Mouse (Mus musculus) gastrocnemius, postnatal 10 days (tissue): ENCODE measurements around the gene Olfr1261. TPM values are rescaled to one million over a fixed set of nuclear protein-coding genes. Genes with fewer than 3 reads are reported as not detected.

Experiments
- DNase-seq: peaks from one replicate; pipeline ENCODE4 v3.0.0; 2021; ENCODE audit warnings: mixed read lengths
- long read RNA-seq, 2 experiments: library from polyadenylated mRNA; stranded (forward); transcript quantifications; one replicate each; pipeline ENCODE4 v2.0.0; 2021
- total RNA-seq, 2 experiments: library from RNA; stranded (reverse); gene quantifications; 2 replicates each; pipeline ENCODE4 v1.2.3; 2021

Olfr1261 gene
- not detected for total RNA-seq
- long read RNA-seq, experiment 1: 0 reads
- long read RNA-seq, experiment 2: 0 reads

DNA sequence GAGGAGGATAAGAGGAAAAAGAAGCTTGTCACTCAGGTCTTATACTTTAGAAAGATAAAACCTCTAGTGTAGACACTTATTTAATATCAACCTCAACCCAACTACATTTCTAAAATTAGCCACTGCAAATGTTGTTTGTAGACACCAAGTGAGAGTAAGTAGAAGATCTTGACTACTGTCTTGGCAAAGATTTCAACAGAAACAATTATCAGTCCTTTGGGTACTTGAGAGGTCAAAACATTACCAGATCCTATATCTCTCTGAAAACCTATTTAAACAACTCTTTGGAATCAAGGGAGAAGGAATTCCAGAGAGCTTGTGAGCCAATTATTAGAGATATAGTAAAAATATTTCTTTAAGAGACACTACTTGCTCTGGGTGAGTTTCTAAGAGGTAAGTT is at the start of gene Olfr1261:
Gene Olfr1261, plus strand, starts transcription at position 301 of the 400 bp plus-strand sequence.
- DNase-seq: no peak

DNA sequence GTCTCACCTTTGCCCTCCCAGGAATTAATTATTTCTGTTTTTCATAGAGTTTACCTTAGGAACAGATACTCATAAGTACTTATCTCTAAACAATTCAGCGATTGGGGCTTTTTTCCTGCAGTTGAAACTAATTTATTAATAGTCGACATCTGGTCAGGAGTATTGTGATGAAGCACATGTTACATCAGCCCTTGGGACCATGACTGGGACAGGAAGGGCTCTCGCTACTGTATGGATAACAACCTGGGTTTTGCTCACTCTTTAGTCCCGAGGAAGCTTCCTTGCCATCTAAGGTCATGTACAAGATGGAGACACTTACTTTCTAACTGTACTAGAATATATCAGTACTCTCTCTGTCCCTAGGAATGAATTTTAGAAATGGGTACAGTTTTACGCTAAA is 42.5 kb upstream of the Olfr1261 start, which contains the start of gene Olfr1259:
Gene Olfr1259, minus strand, starts transcription at position 101 of the 400 bp plus-strand sequence.
- DNase-seq: no peak

DNA sequence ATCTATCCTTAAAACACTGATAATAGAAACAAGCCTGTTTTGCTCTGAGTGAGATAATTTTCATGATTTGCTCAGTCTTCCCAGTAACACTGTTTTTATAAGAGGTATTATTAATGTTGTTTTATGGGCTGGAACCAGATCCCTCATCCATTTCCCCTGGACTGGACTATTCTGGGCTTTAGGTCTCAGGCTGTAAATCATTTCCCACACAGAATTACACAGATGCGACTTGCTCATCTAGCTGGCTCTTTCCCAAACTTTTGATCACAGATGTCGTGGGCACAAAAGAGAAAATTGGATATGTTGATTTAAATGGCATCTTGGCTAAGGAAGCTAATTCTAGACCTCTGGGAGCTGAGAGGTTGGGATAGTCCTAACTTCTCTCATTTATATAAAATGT is 16.8 kb upstream of the Olfr1261 start, which contains the start of gene Olfr1260:
Gene Olfr1260, plus strand, starts transcription at position 157 of the 400 bp plus-strand sequence.
- DNase-seq: no peak

DNA sequence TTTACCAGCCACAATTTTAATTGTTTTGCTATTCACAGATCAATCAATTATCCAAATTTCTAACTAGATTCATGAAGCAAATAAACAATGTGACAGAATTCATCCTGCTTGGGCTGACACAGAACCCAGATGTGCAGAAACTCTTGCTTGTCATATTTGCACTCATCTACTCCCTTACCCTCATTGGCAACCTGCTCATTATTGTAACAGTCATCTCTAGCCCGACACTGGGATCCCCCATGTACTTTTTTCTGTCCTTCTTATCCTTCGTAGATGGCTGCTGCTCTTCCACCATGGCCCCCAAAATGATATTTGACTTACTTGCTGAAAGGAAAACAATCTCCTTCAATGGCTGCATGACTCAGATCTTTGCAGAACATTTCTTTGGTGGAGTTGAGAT is 13.3 kb upstream of the Olfr1261 start:
- no peak for DNase-seq

DNA sequence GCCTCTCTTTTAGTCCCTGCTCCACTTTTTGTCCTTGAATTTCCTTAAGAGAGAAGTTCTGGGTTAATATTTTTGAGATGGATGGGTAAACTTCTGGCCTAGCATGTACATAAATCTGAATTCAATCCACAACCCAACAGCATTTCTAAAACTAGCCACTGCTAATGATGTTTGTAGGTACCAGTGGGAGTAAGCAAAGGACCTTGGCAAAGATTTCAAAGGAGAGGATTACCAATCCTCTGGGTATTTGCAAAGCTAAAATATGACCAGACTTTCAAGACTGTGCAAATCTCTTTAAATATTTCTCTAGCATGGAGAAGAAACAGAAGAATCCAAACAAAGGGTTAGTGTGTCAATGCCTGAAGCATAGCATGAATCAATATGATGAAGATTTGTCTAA is 8.8 kb downstream of the Olfr1261 start, which contains the start of gene Olfr1262:
Gene Olfr1262, plus strand, starts transcription at position 301 of the 400 bp plus-strand sequence.
- no peak for DNase-seq

DNA sequence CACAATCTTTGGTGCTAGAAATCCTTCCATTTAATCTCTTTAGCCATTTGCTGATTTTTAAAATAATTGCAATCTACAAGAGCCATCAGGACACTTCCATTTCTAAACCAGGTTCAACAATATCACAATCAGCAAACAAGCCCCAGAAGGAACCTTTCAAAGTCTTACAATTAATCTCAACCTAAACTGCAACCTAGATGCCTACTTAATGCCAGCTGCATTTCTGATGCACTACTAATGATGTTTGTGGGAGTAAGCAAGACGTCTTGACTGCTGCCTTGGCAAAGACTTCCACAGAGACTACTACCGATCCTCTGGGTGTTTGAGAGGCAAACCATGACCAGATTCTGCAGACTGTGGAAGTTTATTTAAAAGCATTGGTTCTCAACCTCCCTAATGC is 20.8 kb downstream of the Olfr1261 start, which contains the start of gene Olfr1263:
Gene Olfr1263, plus strand, starts transcription at position 301 of the 400 bp plus-strand sequence.
- DNase-seq: no peak

DNA sequence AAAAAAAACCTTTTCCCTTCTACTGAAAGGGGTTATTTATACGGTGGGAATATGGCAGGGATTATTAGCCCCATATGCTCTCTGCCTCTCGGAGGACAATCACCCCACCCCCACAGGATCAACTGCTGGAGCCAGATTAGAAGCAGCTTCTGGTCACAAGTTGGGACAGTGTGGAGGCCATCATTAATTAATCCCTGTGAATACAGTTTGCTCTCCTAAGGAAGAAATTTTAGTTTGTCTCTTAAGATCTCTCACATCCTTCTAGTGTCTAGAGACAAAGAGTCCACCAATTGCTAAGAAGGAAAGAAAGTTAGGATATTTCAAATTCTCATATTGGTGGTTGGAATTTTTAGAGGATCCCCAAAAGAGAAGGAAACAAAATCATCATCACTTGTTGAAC is 34.5 kb downstream of the Olfr1261 start, which contains the start of gene Olfr1264:
Gene Olfr1264, minus strand, starts transcription at position 101 of the 400 bp plus-strand sequence.
- DNase-seq: no peak

DNA sequence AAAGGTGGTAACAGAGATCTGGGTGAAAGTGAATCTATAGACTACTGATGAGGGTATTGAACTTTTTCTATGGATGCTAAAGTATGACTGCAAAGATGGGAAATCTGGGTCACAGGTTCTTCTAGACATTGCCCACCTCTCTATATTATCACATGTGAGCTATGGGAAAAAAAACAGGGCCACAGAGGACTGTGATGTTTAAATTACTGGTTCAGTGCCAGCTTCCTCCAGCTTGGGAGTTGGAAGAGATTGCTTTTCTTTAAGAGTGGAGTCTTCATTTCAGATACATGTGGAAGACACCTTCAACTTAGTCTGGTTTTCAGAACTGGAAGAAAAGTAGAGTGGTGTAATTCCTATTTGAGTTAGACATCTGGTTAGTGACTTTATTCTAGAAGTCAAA is 44.0 kb downstream of the Olfr1261 start, which contains the start of gene Olfr1265:
Gene Olfr1265, plus strand, starts transcription at position 301 of the 400 bp plus-strand sequence.
- no peak for DNase-seq

Other genes starting within 250 kb of the Olfr1261 start
- not detected for gene Olfr1253, start 234.1 kb upstream of the Olfr1261 start, total RNA-seq
- gene Olfr1254, start 197.6 kb upstream of the Olfr1261 start, total RNA-seq: not detected
- gene Olfr1255, start 179.2 kb upstream of the Olfr1261 start, total RNA-seq: not detected
- not detected for gene Olfr1256, start 149.7 kb upstream of the Olfr1261 start, total RNA-seq
- not detected for gene Olfr48, start 143.0 kb upstream of the Olfr1261 start, total RNA-seq
- not detected for gene Olfr1257, start 112.8 kb upstream of the Olfr1261 start, total RNA-seq
- not detected for gene Olfr1258, start 63.9 kb upstream of the Olfr1261 start, total RNA-seq
- not detected for gene Olfr1259, start 42.6 kb upstream of the Olfr1261 start, total RNA-seq
- not detected for gene Olfr1260, start 16.9 kb upstream of the Olfr1261 start, total RNA-seq
- not detected for gene Olfr1262, start 8.9 kb downstream of the Olfr1261 start, total RNA-seq
- not detected for gene Olfr1263, start 20.9 kb downstream of the Olfr1261 start, total RNA-seq
- gene Olfr1264, start 34.4 kb downstream of the Olfr1261 start, total RNA-seq: not detected
- not detected for gene Olfr1265, start 44.1 kb downstream of the Olfr1261 start, total RNA-seq
- not detected for gene Olfr140, start 72.4 kb downstream of the Olfr1261 start, total RNA-seq
- not detected for gene Olfr1269, start 130.2 kb downstream of the Olfr1261 start, total RNA-seq
- not detected for gene Olfr32, start 151.1 kb downstream of the Olfr1261 start, total RNA-seq
- not detected for gene Olfr1270, start 161.9 kb downstream of the Olfr1261 start, total RNA-seq
- not detected for gene Olfr1506, start 233.3 kb downstream of the Olfr1261 start, total RNA-seq